Mouse (Mus musculus): ENCODE data around the gene Akr1a1. TPM values are rescaled to one million over a fixed set of nuclear protein-coding genes. Genes with fewer than 3 reads are reported as not detected.
"Not testable (repeated sequence)": the region's sequence is repeated elsewhere in the genome, so short reads cannot be mapped to it uniquely, and the experiment has no call there.

Akr1a1 gene
- polyA plus RNA-seq, 1 experiment from 2014 or later = 762 TPM

- Histone ChIP-seq H3K4me2 (ENCODE audit: low read depth, low read length) (peak overlapping the region; percentile 85), H3K4me3 (ENCODE audit: low read depth, low read length) (peak overlapping the region; percentile 57), H3K9ac (ENCODE audit: low read depth, low read length) (peak overlapping the region; percentile 74), H3K9me3 (ENCODE audit: control insufficient read depth, low read length) (no peaks in the 10 kb centered on the region), H3K27ac (replicated peaks; ENCODE audit: low read depth, low read length) (peak overlapping the region; percentile 92), H3K36me3 (ENCODE audit: control insufficient read depth, insufficient read depth, low read length) (peaks cover 20% of the 10 kb centered on the region), H3K4me1 (ENCODE audit: control insufficient read depth, insufficient read depth, low read length) (peaks cover 14% of the 10 kb centered on the region), H3K27me3 (replicated peaks; ENCODE audit: control insufficient read depth, insufficient read depth, low read length) (no peaks in the 10 kb centered on the region)
- no peak for DNase-seq (ENCODE audit: low spot score)
- 60% methylated on average over 2 of the region's 2 CpGs for WGBS
- ATAC-seq (ENCODE audit: low read depth) = no peak
Observed at GRCm38 (mm10) chr4:116684665-116685064, 33.2 kb upstream of the Akr1a1 start.

- no peak for ATAC-seq (ENCODE audit: low read depth)
- WGBS = 92% methylated on average over 4 of the region's 4 CpGs
- Histone ChIP-seq H3K27ac (replicated peaks; ENCODE audit: low read depth, low read length) (no peak overlapping the region), H3K4me2 (ENCODE audit: low read depth, low read length) (no peak overlapping the region), H3K4me1 (ENCODE audit: control insufficient read depth, insufficient read depth, low read length) (peaks cover 14% of the 10 kb centered on the region), H3K36me3 (ENCODE audit: control insufficient read depth, insufficient read depth, low read length) (peaks cover 13% of the 10 kb centered on the region), H3K9me3 (ENCODE audit: control insufficient read depth, low read length) (no peaks in the 10 kb centered on the region), H3K4me3 (ENCODE audit: low read depth, low read length) (no peak overlapping the region), H3K27me3 (replicated peaks; ENCODE audit: control insufficient read depth, insufficient read depth, low read length) (no peaks in the 10 kb centered on the region), H3K9ac (ENCODE audit: low read depth, low read length) (no peak overlapping the region)
- no peak for DNase-seq (ENCODE audit: low spot score)
Observed at GRCm38 (mm10) chr4:116683957-116684356, 32.5 kb upstream of the Akr1a1 start.

GRCm38 (mm10) chr4:116680521-116680920 lies 29.0 kb upstream of the Akr1a1 start:
- not testable (repeated sequence) for H3K9me3 ChIP-seq (ENCODE audit: control insufficient read depth, low read length); H3K36me3 ChIP-seq (ENCODE audit: control insufficient read depth, insufficient read depth, low read length); H3K27me3 ChIP-seq (replicated peaks; ENCODE audit: control insufficient read depth, insufficient read depth, low read length); H3K4me2 ChIP-seq (ENCODE audit: low read depth, low read length); H3K4me3 ChIP-seq (ENCODE audit: low read depth, low read length); ATAC-seq (ENCODE audit: low read depth); H3K27ac ChIP-seq (replicated peaks; ENCODE audit: low read depth, low read length); H3K4me1 ChIP-seq (ENCODE audit: control insufficient read depth, insufficient read depth, low read length); DNase-seq (ENCODE audit: low spot score); H3K9ac ChIP-seq (ENCODE audit: low read depth, low read length)
- WGBS = 90% methylated on average over 4 of the region's 4 CpGs

- ATAC-seq (ENCODE audit: low read depth) = no peak
- no peaks in the 10 kb centered on the region for H3K9me3 ChIP-seq (ENCODE audit: control insufficient read depth, low read length)
- no peaks in the 10 kb centered on the region for H3K4me1 ChIP-seq (ENCODE audit: control insufficient read depth, insufficient read depth, low read length)
- no peak overlapping the region for H3K27ac ChIP-seq (replicated peaks; ENCODE audit: low read depth, low read length)
- no peak overlapping the region for H3K4me2 ChIP-seq (ENCODE audit: low read depth, low read length)
- H3K9ac ChIP-seq (ENCODE audit: low read depth, low read length) = no peak overlapping the region
- no peak overlapping the region for H3K4me3 ChIP-seq (ENCODE audit: low read depth, low read length)
- no peaks in the 10 kb centered on the region for H3K27me3 ChIP-seq (replicated peaks; ENCODE audit: control insufficient read depth, insufficient read depth, low read length)
- WGBS = 62% methylated on average over 5 of the region's 5 CpGs
- DNase-seq (ENCODE audit: low spot score) = no peak
- H3K36me3 ChIP-seq (ENCODE audit: control insufficient read depth, insufficient read depth, low read length) = no peaks in the 10 kb centered on the region
Observed at GRCm38 (mm10) chr4:116679141-116679540, 27.7 kb upstream of the Akr1a1 start.

- H3K9me3 ChIP-seq (ENCODE audit: control insufficient read depth, low read length) = no peaks in the 10 kb centered on the region
- no peaks in the 10 kb centered on the region for H3K27me3 ChIP-seq (replicated peaks; ENCODE audit: control insufficient read depth, insufficient read depth, low read length)
- no peak for ATAC-seq (ENCODE audit: low read depth)
- H3K4me1 ChIP-seq (ENCODE audit: control insufficient read depth, insufficient read depth, low read length) = no peaks in the 10 kb centered on the region
- H3K27ac ChIP-seq (replicated peaks; ENCODE audit: low read depth, low read length) = no peak overlapping the region
- H3K4me2 ChIP-seq (ENCODE audit: low read depth, low read length) = no peak overlapping the region
- no peak overlapping the region for H3K9ac ChIP-seq (ENCODE audit: low read depth, low read length)
- H3K4me3 ChIP-seq (ENCODE audit: low read depth, low read length) = no peak overlapping the region
- no peak for DNase-seq (ENCODE audit: low spot score)
- H3K36me3 ChIP-seq (ENCODE audit: control insufficient read depth, insufficient read depth, low read length) = no peaks in the 10 kb centered on the region
- WGBS = 75% methylated on average over 1 of the region's 1 CpGs
Observed at GRCm38 (mm10) chr4:116677808-116678207, 26.3 kb upstream of the Akr1a1 start.

- no peak overlapping the region for H3K9ac ChIP-seq (ENCODE audit: low read depth, low read length)
- 83% methylated on average over 3 of the region's 3 CpGs for WGBS
- H3K4me3 ChIP-seq (ENCODE audit: low read depth, low read length) = no peak overlapping the region
- no peak overlapping the region for H3K27ac ChIP-seq (replicated peaks; ENCODE audit: low read depth, low read length)
- ATAC-seq (ENCODE audit: low read depth) (no peak), DNase-seq (ENCODE audit: low spot score) (no peak)
- H3K9me3 ChIP-seq (ENCODE audit: control insufficient read depth, low read length) = no peaks in the 10 kb centered on the region
- H3K36me3 ChIP-seq (ENCODE audit: control insufficient read depth, insufficient read depth, low read length) = no peaks in the 10 kb centered on the region
- H3K4me1 ChIP-seq (ENCODE audit: control insufficient read depth, insufficient read depth, low read length) = no peaks in the 10 kb centered on the region
- H3K4me2 ChIP-seq (ENCODE audit: low read depth, low read length) = no peak overlapping the region
- H3K27me3 ChIP-seq (replicated peaks; ENCODE audit: control insufficient read depth, insufficient read depth, low read length) = no peaks in the 10 kb centered on the region
Observed at GRCm38 (mm10) chr4:116676027-116676426, 24.5 kb upstream of the Akr1a1 start.

GRCm38 (mm10) chr4:116674761-116675160 lies 23.3 kb upstream of the Akr1a1 start:
- 90% methylated on average over 6 of the region's 6 CpGs for WGBS
- DNase-seq (ENCODE audit: low spot score) = not testable (repeated sequence)

GRCm38 (mm10) chr4:116672785-116673184 lies 21.3 kb upstream of the Akr1a1 start:
- ATAC-seq (ENCODE audit: low read depth) (no peak), DNase-seq (ENCODE audit: low spot score) (no peak)
- no peak overlapping the region for H3K9ac ChIP-seq (ENCODE audit: low read depth, low read length)
- H3K4me1 ChIP-seq (ENCODE audit: control insufficient read depth, insufficient read depth, low read length) = no peaks in the 10 kb centered on the region
- H3K9me3 ChIP-seq (ENCODE audit: control insufficient read depth, low read length) = no peaks in the 10 kb centered on the region
- no peaks in the 10 kb centered on the region for H3K27me3 ChIP-seq (replicated peaks; ENCODE audit: control insufficient read depth, insufficient read depth, low read length)
- H3K36me3 ChIP-seq (ENCODE audit: control insufficient read depth, insufficient read depth, low read length) = no peaks in the 10 kb centered on the region
- H3K4me3 ChIP-seq (ENCODE audit: low read depth, low read length) = no peak overlapping the region
- H3K4me2 ChIP-seq (ENCODE audit: low read depth, low read length) = no peak overlapping the region
- H3K27ac ChIP-seq (replicated peaks; ENCODE audit: low read depth, low read length) = no peak overlapping the region
- WGBS = 68% methylated on average over 2 of the region's 2 CpGs

More at GRCm38 (mm10) chr4:116674761-116675160, 23.3 kb upstream of the Akr1a1 start:
- not testable (repeated sequence) for H3K27ac ChIP-seq (replicated peaks; ENCODE audit: low read depth, low read length); H3K9ac ChIP-seq (ENCODE audit: low read depth, low read length); ATAC-seq (ENCODE audit: low read depth); H3K4me1 ChIP-seq (ENCODE audit: control insufficient read depth, insufficient read depth, low read length); H3K36me3 ChIP-seq (ENCODE audit: control insufficient read depth, insufficient read depth, low read length); H3K27me3 ChIP-seq (replicated peaks; ENCODE audit: control insufficient read depth, insufficient read depth, low read length); H3K4me3 ChIP-seq (ENCODE audit: low read depth, low read length); H3K9me3 ChIP-seq (ENCODE audit: control insufficient read depth, low read length); H3K4me2 ChIP-seq (ENCODE audit: low read depth, low read length)

GRCm38 (mm10) chr4:116669291-116669690 lies 17.8 kb upstream of the Akr1a1 start:
- DNase-seq (ENCODE audit: low spot score) (no peak), ATAC-seq (ENCODE audit: low read depth) (no peak)
- 47% methylated on average over 2 of the region's 2 CpGs for WGBS
- H3K9me3 ChIP-seq (ENCODE audit: control insufficient read depth, low read length) = no peaks in the 10 kb centered on the region
- no peak overlapping the region for H3K4me2 ChIP-seq (ENCODE audit: low read depth, low read length)
- no peaks in the 10 kb centered on the region for H3K27me3 ChIP-seq (replicated peaks; ENCODE audit: control insufficient read depth, insufficient read depth, low read length)
- H3K36me3 ChIP-seq (ENCODE audit: control insufficient read depth, insufficient read depth, low read length) = no peaks in the 10 kb centered on the region
- H3K9ac ChIP-seq (ENCODE audit: low read depth, low read length) = no peak overlapping the region
- H3K4me3 ChIP-seq (ENCODE audit: low read depth, low read length) = no peak overlapping the region
- H3K27ac ChIP-seq (replicated peaks; ENCODE audit: low read depth, low read length) = no peak overlapping the region
- no peaks in the 10 kb centered on the region for H3K4me1 ChIP-seq (ENCODE audit: control insufficient read depth, insufficient read depth, low read length)

Data from embryonic facial prominence, embryonic 14.5 days (tissue).